Mouse (Mus musculus): ENCODE results near the gene Nol4l.

The Nol4l gene

DNA sequence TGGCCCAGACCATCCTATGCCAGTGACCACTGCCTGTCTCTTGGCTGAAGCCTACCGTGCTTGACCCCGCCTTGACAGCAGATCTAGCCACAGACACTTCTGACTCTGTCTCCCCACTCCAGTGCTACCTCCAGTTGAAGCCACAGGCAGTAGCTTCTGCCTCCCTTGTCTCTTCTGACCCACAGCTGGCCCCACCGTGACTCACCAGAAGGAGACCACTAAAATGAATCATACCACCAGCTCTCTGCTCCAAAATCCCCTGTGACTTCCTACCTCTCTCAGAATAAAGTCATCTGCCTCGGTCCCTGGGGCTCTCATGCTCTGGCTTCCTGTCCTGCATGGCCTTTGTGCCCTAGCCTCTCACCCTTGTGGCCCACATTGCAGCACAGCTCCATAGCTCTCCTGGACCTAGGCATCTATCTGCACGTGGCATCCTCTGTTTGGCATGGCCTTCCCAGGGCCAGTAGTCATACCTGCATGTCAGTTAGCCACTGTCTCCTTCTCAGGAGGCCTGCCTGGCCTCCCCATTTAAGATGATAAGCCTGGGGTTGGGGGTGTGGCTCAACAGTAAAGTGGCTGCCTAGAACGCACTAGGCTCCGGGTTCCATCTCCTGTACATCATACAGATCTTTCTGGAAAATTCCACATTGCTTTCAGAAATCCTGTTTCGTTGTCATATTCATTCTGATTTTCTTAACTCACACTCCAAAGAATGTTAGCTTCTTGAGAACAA is 13.3 kb upstream of the Nol4l start:
- DNase-seq: no peak

GRCm38 (mm10) chr2:153538898-153539297 is 9.1 kb upstream of the Nol4l start:
- no peak for DNase-seq

GRCm38 (mm10) chr2:153533981-153534380 is 4.2 kb upstream of the Nol4l start:
- no peak for DNase-seq

DNA sequence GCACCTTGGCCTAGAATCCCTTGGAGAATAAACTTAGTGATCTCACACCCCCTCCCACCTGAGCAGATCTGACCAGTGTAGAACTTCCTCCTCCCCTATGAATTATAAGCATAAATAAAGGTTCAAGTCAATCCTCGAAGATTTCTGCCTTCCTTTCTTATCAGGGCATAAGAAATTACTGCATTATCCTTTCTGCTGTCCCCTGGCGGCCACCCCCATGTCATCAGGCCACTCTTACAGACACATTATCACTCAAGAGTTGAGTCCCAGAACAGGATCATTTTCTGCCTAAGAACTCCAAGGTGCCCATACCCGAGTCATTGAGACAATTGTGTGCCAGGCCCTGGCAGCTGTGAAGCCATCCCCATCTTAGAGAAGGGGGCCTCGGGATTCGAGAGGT is 1.2 kb upstream of the Nol4l start:
- no peak for DNase-seq

GRCm38 (mm10) chr2:153529365-153529781 is 398 bp downstream of the Nol4l start:
- peak; percentile 52 for DNase-seq

DNA sequence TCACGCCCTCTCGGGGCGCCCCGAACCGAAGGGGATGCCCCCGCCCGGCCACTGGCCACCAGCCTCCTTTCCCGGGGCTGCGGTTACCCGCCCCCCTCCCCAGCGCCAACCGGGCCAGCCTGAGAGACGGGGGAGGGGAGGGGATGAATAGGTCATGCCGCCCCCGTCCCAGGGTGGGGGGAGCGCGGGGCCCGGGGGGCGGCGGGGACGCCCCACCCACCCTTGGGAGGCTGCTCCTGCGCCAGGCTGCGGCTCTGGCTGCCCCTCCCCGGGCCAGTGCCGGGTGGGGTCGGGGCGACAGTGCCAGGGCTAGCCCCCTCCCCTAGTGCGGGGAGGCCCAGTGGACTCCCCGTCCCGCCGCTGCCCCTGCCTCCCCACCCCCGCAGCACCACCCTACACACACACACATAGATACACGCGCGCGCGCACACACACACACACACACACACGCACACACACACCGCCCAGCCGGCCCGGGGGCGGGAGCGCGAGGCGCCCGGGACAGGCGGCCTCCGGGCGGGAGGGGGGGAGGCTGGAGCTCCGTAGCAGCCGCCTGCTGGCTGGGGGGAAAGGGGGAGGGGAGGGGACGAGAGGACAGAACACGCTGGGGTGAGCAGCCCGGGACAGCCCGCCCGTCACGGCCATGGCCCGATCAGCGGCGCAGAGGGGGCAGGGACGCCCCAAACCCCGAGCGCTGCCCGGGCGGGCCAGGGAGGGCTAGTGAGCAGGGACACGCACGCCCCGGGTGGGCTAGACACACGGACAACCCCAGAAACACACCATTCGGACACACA is 1.0 kb downstream of the Nol4l start:
- DNase-seq: no peak

DNA sequence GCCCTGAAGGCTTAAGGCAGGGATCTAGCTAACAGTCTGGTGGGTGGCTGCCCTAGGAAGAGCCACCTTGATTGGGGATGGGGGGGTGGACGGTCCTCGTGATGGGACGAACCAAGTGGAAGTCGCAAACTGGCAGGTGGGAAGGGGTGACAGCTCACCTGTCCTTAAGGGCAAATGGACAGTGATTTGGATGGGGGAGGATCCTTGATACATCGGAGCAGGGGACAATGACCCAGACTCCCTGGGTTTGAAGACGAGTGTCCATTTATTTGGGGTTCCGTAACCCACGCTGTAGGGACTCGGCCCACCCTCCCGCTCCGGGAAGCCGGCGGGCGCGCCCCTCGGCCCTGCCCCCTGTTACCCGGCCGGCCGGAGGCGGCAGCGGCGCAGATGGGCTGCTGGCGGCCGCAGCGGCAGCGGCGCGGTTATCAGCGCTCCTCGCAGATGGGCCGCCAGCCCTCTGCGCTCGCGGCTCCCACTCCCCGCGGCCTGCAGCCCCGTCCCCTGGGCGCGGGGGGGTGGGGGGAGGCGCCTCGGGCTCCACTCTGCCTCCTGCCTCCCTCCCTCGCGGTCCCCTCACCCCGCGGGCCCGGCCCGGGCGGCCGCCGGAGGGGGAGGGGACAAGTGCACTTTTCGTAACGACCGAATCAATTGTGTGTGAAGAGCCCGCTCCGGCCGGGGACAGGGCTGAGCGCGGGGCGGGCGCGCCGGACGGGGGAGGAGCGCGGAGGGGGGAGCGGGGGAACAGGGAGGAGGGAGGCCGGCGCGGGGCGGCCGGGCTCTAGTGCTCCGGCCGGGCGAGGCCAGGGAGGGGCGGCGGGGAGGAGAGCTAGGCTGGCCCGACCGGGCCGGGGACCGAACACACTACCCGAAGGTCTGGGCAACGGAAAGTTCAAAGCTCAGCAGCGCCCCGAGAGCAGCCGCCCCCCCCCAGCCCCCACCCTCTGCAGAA is 1.9 kb downstream of the Nol4l start:
- no peak for DNase-seq

- no peak for DNase-seq
Observed at GRCm38 (mm10) chr2:153526850-153527530, 2.8 kb downstream of the Nol4l start.

GRCm38 (mm10) chr2:153525906-153526311 is 3.9 kb downstream of the Nol4l start:
- no peak for DNase-seq

- DNase-seq: no peak
Observed at GRCm38 (mm10) chr2:153524727-153525126, 5.0 kb downstream of the Nol4l start.

GRCm38 (mm10) chr2:153523656-153524055 is 6.1 kb downstream of the Nol4l start:
- no peak for DNase-seq

DNA sequence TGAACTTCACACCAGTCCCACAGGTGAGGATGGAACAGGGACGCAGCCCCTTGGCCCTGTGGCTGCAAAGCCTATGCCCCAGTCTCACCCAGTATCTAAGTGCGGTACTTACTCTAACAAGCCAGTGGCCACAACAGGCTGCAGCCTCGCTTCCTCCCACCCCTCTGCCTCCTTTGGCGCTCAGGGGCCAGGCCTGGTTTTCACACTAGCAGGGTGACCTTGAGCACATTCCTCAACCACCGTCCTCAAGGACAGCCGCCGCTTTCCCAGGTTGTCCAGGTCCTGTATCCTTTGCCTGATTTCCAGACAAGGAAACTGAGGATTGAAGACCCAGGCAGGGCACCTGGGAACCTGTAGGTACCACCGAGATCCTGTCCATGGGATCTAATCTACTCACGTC is 6.6 kb downstream of the Nol4l start:
- DNase-seq: no peak

DNA sequence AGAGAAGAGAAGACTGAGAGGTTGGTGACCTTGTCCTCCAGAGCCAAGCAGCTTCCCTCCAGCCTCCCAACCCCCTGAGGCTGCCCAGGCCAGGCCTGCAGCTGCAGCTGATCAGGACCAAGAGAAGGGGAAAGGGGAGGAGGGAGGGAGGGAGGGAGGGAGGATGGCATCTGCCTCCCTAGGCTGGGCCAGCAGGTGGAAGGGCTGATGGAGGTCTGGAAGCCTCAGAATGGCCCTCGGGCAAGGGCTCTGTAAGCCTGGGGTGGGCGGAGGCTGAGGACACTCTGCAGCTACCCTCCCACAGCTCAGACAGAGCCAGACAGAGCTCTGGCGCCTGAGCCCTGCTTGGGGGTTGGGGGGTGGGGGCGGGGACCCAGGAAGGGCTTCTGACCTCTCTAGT is 7.5 kb downstream of the Nol4l start:
- DNase-seq: no peak

GRCm38 (mm10) chr2:153520057-153520456 is 9.7 kb downstream of the Nol4l start:
- no peak for DNase-seq

GRCm38 (mm10) chr2:153516961-153517360 is 12.8 kb downstream of the Nol4l start:
- DNase-seq: no peak

DNA sequence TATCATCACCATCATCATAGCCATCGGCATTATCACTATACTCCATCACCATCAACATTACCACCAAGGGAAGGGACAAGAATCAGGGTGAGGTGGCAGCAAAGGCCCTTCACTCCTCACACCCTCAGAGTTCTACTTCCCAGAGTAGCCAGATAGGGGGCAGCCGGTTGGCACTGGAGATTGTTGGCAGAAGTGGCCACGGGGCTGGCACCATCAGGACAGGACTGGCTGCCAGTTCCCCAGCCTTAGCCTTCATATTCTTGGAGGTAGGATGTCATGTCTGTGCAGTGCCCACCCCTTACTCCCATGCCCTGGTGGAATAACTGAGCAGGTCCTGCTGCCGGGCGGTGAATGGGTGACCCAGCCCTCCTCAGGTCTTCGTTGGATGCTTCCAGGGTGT is 14.2 kb downstream of the Nol4l start:
- DNase-seq: no peak

DNA sequence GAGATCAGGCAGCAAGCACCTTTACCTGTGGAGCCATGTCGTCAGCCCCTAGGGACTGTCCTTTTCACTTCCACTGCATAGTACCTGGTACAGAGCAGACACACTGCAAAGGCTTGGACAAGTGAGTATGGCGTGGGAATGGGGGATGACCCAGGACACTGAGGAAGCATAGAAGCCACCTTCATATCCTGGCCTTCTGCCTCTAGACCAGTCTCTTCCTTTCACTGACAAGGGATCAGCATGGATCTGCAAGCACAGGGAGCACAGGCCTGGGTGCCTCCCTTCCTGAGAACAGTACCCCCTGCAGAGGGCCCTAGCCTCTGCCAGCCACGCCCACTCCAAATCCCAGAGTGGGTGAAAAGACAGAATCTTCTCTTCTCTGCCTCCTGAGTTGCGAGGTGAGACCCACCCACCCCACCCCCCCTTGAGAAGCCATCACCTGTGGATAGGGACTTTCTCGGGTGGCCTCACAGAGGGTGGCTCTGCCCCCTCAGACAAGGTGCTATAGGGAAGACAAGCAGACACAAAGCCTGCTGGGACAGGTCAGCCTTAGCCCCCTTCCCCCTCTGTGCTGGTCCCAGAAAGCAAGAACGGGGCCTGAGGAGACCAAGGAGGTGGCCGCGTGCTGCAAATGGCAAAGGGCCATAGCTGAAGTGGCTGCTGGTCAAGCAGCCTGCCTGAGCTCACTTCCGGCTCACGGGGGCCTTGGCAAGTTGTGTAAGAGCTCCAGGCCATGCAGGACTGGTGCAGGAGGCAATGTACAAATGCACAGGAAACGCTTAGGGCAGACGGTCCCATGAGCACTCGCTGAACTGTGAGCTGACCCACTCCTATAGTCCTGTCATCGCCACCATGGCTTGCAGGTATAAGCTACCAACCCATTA is 15.0 kb downstream of the Nol4l start:
- no peak for DNase-seq

DNA sequence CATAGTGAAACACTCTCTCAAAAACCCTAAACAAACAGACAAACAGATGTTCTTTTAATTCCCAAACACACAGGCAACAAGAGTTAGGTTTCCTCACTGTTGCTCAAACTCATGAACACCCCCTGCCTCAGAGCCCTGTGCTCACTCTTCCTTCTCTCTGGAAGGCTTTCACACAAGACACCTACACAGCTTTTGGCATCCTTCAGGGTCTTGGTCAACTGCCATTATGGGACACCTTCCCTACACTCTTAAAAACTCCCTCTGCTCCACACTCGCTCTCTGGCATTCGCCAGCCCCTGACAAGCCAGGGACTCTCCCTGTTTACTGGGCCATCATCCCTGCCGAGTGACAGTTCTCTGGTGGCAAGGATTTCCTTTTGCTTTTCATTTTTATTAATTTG is 15.8 kb downstream of the Nol4l start:
- DNase-seq: no peak

DNA sequence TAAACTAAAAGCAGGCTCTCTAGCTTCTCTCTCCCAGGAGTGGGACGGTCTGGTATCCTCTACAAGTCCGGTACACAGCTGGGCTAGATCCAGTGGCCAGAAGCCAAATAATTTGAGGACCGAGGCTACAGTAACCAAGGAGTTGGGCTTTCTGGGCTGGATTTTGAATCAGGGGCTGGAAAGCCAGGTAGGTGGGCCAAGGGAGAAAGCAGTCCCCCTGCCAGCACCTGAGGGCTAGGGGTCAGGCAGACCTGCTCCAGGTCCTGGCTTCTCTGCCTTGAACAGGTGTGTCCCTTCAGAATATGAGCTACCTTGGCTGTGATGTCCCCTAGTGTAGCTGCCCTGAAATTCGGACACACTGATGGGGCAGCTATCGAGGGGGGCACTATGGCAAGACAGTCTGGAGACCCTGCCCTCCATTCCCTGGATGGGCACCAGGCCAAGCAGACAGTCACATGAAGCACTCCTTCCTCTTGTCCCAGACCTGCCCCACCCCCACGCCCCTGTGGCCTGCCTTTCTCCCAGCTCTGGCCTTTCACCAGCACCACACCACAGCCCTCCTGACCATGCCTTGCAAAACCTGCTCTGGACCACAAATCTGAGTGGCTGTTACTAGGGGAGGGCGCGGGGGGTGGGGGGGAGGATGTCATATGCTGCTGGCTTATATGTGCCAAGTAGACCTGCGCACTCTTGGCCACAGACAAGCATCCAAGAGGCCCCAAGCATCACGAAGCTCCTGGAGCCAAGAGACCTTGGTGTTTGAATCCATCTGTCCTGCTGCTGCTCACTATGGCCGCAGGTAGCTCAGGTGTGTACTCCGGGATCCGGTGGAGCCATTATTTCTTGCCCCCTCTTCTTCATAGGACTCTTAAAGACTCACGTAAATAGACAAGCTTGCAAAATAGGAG is 17.1 kb downstream of the Nol4l start:
- no peak for DNase-seq

GRCm38 (mm10) chr2:153511562-153511961 is 18.2 kb downstream of the Nol4l start:
- no peak for DNase-seq

Data from right cerebral cortex, adult 18-20 months (tissue).